Mouse (Mus musculus): Measurements from ENCODE around the gene Azi2.

DNA sequence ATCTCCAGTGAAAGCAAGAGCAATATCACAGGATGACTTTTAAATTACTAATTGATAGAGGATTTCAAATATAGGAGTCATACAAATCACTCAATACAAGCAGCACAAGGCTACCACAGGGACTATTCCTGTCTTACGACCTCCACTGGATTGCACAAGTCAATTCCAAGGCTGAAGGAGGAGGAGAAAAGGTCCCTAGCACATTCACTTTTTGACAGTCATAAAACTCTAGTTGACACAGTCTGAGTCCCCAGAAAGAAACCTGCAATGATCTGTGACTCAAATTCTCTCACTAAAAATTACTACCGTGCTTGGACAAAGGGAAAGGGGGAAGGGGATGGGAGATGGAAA lies 70.0 kb downstream of the Azi2 start:
- TF ChIP-seq CTCF (IDR thresholded peaks at IDR 0.05) (no peak), EP300 (IDR thresholded peaks at IDR 0.05) (no peak)
